Mouse (Mus musculus) gastrocnemius, postnatal 4 days (tissue): ENCODE data around the gene Fasl. TPM values are rescaled to one million over a fixed set of nuclear protein-coding genes. Genes with fewer than 3 reads are reported as not detected.

Experiments
- DNase-seq, 2 experiments: peaks; one replicate each; pipeline ENCODE4 v3.0.0; 2021 to 2022; ENCODE audit warnings: low spot score in 2 of 2, mixed read lengths in 2 of 2
- long read RNA-seq, 2 experiments: library from polyadenylated mRNA; stranded (forward); transcript quantifications; one replicate each; pipeline ENCODE4 v2.0.0; 2021
- total RNA-seq, 2 experiments: library from RNA; stranded (reverse); gene quantifications; 2 replicates each; pipeline ENCODE4 v1.2.3; 2021

The Fasl gene
- not detected for total RNA-seq
- long read RNA-seq, experiment 1 = 0 reads
- long read RNA-seq, experiment 2 = 0 reads

DNA sequence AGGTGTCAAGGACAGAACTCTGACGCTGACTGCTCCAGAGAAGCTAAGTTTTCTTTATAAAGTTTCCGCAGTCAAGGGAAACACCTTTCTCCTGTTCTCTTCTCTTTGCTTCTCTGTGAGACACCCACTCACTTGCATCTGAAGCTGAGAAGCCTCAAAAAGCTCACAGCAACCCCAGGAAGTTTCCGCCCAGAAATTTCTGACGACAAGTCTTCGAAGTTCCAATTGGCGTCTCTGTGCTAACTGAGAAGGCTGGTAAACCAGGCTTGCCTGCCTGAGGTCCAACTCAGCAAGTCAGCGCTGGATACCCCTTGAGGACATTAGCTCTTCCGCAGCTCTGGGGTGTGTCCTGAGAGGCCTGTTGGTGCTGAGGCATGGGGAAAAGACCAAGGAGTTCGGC lies at the start of gene Fasl:
Gene Fasl, minus strand, starts transcription at position 157 of the 400 bp plus-strand sequence.
- no peak for DNase-seq

GRCm38 (mm10) chr1:161826677-161827076 lies 38.4 kb upstream of the Fasl start:
- no peak for DNase-seq

DNA sequence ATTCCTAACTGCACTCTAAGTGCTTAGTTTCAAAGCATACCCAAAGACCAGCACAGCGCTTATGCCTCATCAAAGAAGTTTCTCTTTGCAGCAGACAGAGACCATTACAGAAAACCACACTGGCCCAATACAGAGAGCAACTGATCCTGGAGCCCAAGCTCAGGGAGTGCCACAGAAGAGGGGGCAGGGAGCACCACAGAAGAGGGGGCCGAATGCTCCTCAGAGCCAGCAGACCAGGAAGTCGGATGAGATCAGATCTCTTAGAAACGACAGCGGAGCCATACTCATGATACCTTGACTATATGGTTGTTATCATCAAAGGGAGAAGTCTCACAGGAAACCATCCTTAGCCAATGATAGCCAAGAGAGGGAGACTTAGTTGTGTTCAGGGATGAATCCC lies 21.1 kb upstream of the Fasl start:
- no peak for DNase-seq

GRCm38 (mm10) chr1:161808980-161809379 lies 20.7 kb upstream of the Fasl start:
- DNase-seq = no peak

- no peak for DNase-seq
These were observed 16.3 kb upstream of the Fasl start for GRCm38 (mm10) chr1:161804541-161804971.

DNA sequence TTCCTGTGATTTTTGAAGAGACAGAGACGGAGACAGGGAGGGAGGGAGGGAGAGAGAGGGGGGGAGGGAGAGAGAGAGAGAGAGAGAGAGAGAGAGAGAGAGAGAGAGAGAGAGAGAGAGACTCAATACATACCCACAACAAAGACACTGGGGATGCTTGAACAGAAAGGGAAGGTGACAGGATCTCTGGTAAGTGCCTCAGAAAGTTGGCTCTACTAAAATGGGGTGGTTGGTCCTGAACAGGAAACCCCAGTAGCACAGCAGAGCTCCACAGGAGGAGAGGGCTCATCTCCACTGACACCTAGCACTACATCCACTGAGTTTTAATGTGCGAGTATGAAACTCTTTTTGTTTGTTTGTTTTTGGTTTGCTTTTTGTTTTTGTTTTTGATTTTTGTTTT lies 13.0 kb upstream of the Fasl start:
- no peak for DNase-seq

GRCm38 (mm10) chr1:161800256-161800655 lies 12.0 kb upstream of the Fasl start:
- no peak for DNase-seq

DNA sequence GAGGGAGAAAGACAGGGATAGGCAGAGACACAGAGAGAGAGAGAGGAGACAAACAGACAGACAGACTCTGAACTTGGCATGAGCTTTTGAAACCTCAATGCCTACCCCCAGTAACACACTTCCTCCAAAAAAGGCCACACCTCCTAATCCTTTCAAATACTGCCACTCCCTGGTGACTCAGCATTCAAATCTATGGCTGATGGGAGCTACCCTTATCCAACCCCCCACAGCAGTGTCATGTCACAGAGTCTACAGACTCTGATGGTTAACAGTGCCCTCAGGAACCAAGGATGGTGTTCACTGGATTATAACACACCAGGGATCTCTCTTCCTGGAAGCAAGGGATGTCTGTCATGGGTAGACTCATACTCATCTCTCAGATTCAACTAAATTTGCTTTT lies 11.5 kb upstream of the Fasl start:
- DNase-seq = no peak

DNA sequence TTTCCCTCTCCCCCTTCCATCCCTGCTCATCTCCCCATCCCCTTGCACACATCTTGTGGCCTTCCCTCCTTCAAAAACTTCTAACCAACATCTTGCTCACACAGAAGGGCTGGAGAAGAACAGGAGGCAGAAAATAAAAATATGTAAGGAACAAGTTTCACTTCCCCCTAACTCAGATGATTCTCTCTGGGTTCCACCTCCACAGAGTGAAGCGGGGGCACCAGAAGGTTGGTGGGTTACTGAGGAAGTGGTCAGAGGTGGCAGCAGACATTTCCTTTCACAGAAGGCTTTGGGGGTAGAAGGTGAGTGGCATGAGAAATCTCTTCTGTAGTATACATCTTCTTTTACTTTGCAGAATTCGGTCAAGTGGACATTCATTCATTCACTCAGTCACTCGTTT lies 10.6 kb upstream of the Fasl start:
- DNase-seq = no peak

- DNase-seq = no peak
These were observed 6.3 kb upstream of the Fasl start for GRCm38 (mm10) chr1:161794447-161795211.

DNA sequence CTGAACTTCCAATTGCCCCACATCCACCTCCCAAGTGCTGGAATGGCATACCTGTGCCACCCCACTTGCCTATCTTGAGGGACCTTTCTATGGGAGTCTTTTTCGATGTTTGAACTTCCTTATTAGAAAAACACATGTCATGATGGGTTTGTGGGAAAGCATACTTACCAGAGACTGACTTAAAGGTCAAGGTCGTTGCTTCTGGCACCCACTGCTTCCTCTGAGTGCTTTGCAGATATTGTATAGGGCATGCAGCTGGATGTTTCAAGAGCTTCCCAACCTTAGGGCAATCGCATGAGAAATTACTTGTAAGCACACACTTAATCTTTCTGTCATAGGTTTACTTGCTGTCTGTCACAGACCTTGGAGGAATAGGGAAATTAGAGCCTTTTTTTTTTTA lies 5.0 kb upstream of the Fasl start:
- no peak for DNase-seq

DNA sequence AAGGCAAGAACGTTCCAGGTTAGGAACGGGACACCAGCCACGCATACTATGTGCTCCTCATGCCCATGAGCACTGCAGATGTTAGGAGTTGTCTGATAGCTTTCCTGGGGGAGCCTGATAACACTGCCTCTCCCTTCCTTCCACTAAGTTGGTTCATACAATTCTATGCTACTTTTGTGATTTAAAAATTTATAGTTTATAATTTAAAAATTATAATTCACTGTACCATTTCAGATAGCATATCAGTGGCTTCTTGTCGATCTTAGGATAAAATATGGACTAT lies 4.3 kb upstream of the Fasl start:
- no peak for DNase-seq

- no peak for DNase-seq
These were observed 3.8 kb upstream of the Fasl start for GRCm38 (mm10) chr1:161791854-161792686.

- DNase-seq = no peak
These were observed 5.6 kb downstream of the Fasl start for GRCm38 (mm10) chr1:161782725-161783124.

DNA sequence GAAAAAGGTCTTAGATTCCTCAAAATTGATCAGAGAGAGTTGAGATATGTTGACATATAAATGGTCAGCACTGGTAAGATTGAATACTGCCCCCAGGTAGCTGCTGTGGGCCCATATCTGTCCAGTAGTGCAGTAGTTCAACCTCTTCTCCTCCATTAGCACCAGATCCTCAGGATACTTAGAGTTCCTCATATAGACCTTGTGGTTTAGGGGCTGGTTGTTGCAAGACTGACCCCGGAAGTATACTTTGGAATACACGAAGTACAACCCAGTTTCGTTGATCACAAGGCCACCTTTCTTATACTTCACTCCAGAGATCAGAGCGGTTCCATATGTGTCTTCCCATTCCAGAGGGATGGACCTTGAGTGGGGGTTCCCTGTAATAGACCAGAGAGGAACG lies 6.7 kb downstream of the Fasl start:
- DNase-seq = no peak

- no peak for DNase-seq
These were observed 9.2 kb downstream of the Fasl start for GRCm38 (mm10) chr1:161779057-161779456.

GRCm38 (mm10) chr1:161775151-161775550 lies 13.1 kb downstream of the Fasl start:
- DNase-seq = no peak

GRCm38 (mm10) chr1:161771293-161771692 lies 17.0 kb downstream of the Fasl start:
- DNase-seq = no peak

- no peak for DNase-seq
These were observed 19.0 kb downstream of the Fasl start for GRCm38 (mm10) chr1:161769329-161769728.

GRCm38 (mm10) chr1:161767101-161767524 lies 21.2 kb downstream of the Fasl start:
- DNase-seq = no peak

DNA sequence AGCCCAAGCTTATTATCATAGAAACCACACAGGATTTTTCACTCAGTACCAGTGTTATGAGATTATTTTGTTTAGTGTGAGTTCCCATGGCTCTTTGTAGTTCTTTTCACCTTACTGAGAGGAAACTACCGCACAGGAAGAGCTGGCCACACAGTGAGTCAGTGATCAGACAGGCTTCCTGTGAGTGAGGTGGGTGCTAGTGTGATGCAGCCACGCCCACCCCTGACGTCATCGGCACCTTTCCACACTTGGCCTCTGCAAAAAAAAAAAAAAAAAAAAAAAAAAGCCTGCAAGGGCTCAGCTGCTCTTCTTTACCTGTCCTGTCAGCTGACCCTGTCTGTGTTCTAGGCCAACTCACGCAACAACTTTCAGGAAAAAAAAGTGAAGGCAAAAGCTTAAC lies 21.6 kb downstream of the Fasl start:
- no peak for DNase-seq

DNA sequence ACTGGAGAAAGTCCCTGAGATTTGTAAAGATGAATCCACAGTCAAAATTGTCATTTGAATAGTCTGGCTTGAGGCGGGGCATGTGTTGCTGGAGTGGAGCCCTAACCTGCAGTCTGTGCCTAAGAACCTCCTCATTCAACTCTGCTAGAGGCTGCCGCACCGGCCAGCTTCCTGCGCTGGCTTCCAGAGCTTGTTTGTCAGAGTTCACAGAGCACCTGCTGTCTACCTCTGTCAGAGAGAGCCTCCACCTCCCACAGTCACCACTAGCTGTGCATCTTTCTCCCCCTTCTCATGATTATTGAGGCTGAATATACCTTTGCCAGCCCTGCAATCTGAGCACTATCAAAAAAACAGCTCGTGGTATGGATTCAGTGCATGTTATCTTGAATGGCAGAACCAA lies 22.4 kb downstream of the Fasl start:
- no peak for DNase-seq

GRCm38 (mm10) chr1:161764964-161765363 lies 23.3 kb downstream of the Fasl start:
- no peak for DNase-seq
